Mouse (Mus musculus) forebrain, embryonic 16.5 days (tissue): Measurements from ENCODE around the gene Pum2. TPM values are rescaled to one million over a fixed set of nuclear protein-coding genes. Genes with fewer than 3 reads are reported as not detected.

Experiments used
- ATAC-seq: fragments of 200-750 bp; cut with Nextera tagmentation; 2 replicates; pipeline ENCODE4 v1.8.0; 2017; ENCODE audit warnings: mild to moderate bottlenecking, moderate library complexity
- H3K27ac ChIP-seq: fragments of 300-500 bp; sonication (generic); 2 replicates; pipeline ENCODE4 v1.5.1; 2014; ENCODE audit warnings: low read length, control low read depth
- H3K27me3 ChIP-seq: fragments of 300-500 bp; sonication (generic); replicated peaks from 2 replicates; pipeline ENCODE4 v1.6.1; 2014; ENCODE audit warnings: low read length; ENCODE audit not compliant: control insufficient read depth, insufficient read depth
- H3K36me3 ChIP-seq: fragments of 300-500 bp; sonication (generic); 2 replicates; pipeline ENCODE4 v1.6.1; 2014; ENCODE audit not compliant: control insufficient read depth, insufficient read depth
- H3K4me1 ChIP-seq: fragments of 300-500 bp; sonication (generic); replicated peaks from 2 replicates; pipeline ENCODE4 v1.6.1; 2014; ENCODE audit warnings: low read length; ENCODE audit not compliant: control insufficient read depth, insufficient read depth
- H3K4me2 ChIP-seq: fragments of 300-500 bp; sonication (generic); 2 replicates; pipeline ENCODE4 v1.6.1; 2014; ENCODE audit warnings: mild to moderate bottlenecking, low read length, control low read depth
- H3K4me3 ChIP-seq: fragments of 300-500 bp; sonication (generic); replicated peaks from 2 replicates; pipeline ENCODE4 v1.5.1; 2014; ENCODE audit warnings: mild to moderate bottlenecking, low read length, control low read depth
- H3K9ac ChIP-seq: fragments of 300-500 bp; sonication (generic); replicated peaks from 2 replicates; pipeline ENCODE4 v1.6.1; 2014; ENCODE audit warnings: low read depth, low read length, control low read depth
- H3K9me3 ChIP-seq: fragments of 300-500 bp; sonication (generic); 2 replicates; pipeline ENCODE4 v1.6.1; 2016; ENCODE audit warnings: low read length; ENCODE audit not compliant: control insufficient read depth
- WGBS: fragments of 180-500 bp; shearing (Covaris S2); extraction: QIAGEN DNeasy Blood & Tissue Kit; methylation state at CpG from one replicate; pipeline ENCODE4 v1.1.7; 2014; 5-methylcytosine and 5-hydroxymethylcytosine counted together
- polyA plus RNA-seq: library from polyadenylated mRNA; unstranded; fragments of >200 nt; fragmentation: Nextera tagmentation; extraction: Ambion mirVana; gene quantifications from 2 replicates; pipeline ENCODE4 v1.2.1, GENCODE M21; 2015

Gene Pum2
- polyA plus RNA-seq, 1 experiment from 2014 or later = 67.6 TPM

DNA sequence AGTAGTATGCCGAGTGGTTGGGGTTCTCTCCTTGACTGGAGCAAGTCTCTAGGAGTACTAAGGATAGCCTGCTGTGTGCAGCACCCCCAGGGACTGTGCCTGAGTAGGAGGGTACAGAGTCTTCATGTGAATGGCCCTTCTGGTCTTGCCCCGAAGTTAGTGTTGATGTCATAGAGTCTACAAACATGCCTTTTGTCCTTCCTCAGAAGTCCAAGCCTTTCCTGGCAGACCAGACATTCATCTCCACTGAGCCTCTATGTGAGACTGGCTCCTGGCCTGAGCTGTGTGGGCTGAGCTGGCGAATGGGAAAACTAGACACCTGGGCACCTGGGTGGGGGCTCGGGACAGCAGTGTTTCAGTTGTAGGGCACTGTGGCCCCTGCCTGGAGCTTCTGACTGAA, 105.9 kb downstream of the Pum2 start:
- Histone ChIP-seq H3K27ac (no peak overlapping the region), H3K36me3 (no peaks in the 10 kb centered on the region), H3K4me3 (no peak overlapping the region), H3K9me3 (no peaks in the 10 kb centered on the region), H3K9ac (no peak overlapping the region), H3K4me2 (no peak overlapping the region), H3K4me1 (no peaks in the 10 kb centered on the region), H3K27me3 (no peaks in the 10 kb centered on the region)
- no peak for ATAC-seq
- 83% methylated on average over 4 of the region's 4 CpGs for WGBS

DNA sequence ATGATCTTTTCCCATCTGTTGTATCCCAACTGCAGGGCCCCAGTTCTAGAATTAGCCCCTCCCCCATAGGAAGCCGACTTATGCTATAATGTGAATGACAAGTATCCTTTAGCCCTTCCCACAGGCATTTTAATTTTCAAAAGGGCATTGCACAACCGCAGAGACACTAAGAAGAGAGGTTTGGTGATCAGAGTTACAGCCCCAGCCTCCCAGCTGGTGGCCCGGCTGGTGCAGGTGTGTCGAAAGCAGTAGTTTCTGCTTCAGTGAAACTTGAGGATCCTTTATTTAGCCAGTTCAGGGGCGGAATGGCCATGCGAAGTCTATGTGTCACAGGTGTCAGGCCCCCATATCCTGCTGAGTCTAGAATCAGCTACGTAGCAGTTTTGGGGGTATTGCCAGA, 107.2 kb downstream of the Pum2 start:
- WGBS = 79% methylated on average over 7 of the region's 7 CpGs
- no peaks in the 10 kb centered on the region for H3K9me3 ChIP-seq
- no peak overlapping the region for H3K27ac ChIP-seq
- H3K4me2 ChIP-seq = no peak overlapping the region
- no peak for ATAC-seq
- no peaks in the 10 kb centered on the region for H3K36me3 ChIP-seq
- no peak overlapping the region for H3K4me3 ChIP-seq
- H3K9ac ChIP-seq = no peak overlapping the region
- H3K4me1 ChIP-seq = no peaks in the 10 kb centered on the region
- H3K27me3 ChIP-seq = no peaks in the 10 kb centered on the region

DNA sequence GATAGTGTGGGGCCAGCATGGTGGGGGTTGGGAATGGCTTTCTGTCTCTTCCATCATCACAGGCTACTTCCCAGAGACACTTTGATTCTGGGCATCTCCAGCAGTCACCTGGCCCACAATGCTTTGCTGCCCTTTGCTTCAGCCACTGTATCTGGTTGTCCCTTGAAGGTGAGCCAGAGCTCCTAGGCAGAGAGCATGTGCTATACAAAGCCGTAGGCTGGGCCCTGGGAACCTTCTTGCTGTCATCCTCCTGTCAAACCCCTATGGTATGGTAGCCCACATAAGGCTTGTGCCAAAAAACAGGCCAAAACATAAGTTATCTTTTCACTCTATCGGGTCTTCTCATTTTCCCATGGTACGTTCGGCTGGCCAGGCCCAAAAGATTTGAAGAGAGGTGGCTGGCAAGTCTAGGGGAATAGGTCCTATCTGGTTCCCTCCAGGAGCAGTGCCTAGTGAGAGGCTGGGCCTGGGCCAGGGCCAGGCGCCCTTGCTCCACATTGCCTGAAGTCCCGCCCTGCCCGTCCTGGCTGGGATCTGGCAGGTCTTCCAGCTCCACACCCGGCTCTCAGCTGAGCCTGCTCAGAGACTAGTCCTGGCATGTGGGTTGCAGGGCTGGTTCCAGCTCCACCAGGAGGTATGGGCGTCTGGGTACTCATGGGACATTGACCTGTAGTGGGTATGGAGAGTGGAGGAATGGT, 107.9 kb downstream of the Pum2 start:
- Histone ChIP-seq H3K9me3 (no peaks in the 10 kb centered on the region), H3K4me3 (no peak overlapping the region), H3K4me2 (no peak overlapping the region), H3K9ac (no peak overlapping the region), H3K36me3 (no peaks in the 10 kb centered on the region), H3K4me1 (no peaks in the 10 kb centered on the region), H3K27me3 (no peaks in the 10 kb centered on the region), H3K27ac (no peak overlapping the region)
- no peak for ATAC-seq
- WGBS = 74% methylated on average over 9 of the region's 9 CpGs

DNA sequence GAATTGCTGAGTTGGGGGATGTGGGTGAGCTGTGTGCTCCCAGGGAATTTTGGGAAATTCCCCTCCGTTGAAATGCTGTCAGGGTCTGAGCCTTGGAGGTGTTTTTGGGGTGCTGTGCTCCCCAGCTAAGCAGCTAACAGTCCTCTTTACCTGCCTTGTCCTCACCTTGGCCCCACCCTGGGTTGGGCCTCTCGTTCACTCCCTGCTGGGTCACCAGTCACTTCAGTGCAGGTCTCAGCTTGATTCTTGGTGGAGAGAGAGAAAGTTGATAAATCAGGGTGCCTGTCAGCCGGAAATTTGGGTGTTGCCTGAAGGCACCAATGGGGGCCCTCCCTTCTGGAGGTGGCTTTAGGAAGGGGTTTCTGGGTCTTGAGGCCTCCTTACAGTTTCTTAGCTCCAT, 108.6 kb downstream of the Pum2 start:
- H3K4me1 ChIP-seq = no peaks in the 10 kb centered on the region
- H3K4me3 ChIP-seq = no peak overlapping the region
- H3K27ac ChIP-seq = no peak overlapping the region
- ATAC-seq = no peak
- no peak overlapping the region for H3K4me2 ChIP-seq
- no peaks in the 10 kb centered on the region for H3K36me3 ChIP-seq
- no peaks in the 10 kb centered on the region for H3K9me3 ChIP-seq
- 85% methylated on average over 3 of the region's 3 CpGs for WGBS
- H3K9ac ChIP-seq = no peak overlapping the region
- no peaks in the 10 kb centered on the region for H3K27me3 ChIP-seq

DNA sequence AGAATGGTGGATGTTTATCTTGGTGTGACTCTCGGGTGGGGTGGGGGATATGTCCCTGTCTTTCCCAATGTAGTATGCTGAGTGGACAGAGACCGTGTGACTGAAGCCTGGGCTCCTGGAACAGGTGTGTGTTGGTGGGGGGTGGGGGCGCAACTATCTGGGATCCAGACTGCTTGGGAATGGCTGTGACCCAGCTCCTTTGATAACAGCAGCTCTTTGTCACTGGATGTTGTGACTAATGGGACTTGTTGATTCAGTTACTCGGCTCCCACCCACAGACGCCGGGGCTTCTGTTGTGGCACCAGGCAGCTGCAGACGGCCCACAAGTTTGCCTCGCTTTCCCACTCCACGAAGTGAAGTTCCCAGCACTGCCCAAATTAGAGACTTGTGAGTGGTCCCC, 110.3 kb downstream of the Pum2 start:
- H3K4me2 ChIP-seq = no peak overlapping the region
- no peak overlapping the region for H3K4me3 ChIP-seq
- WGBS = 67% methylated on average over 9 of the region's 9 CpGs
- H3K9ac ChIP-seq = no peak overlapping the region
- no peaks in the 10 kb centered on the region for H3K36me3 ChIP-seq
- no peak for ATAC-seq
- H3K27me3 ChIP-seq = no peaks in the 10 kb centered on the region
- no peak overlapping the region for H3K27ac ChIP-seq
- no peaks in the 10 kb centered on the region for H3K9me3 ChIP-seq
- H3K4me1 ChIP-seq = no peaks in the 10 kb centered on the region

DNA sequence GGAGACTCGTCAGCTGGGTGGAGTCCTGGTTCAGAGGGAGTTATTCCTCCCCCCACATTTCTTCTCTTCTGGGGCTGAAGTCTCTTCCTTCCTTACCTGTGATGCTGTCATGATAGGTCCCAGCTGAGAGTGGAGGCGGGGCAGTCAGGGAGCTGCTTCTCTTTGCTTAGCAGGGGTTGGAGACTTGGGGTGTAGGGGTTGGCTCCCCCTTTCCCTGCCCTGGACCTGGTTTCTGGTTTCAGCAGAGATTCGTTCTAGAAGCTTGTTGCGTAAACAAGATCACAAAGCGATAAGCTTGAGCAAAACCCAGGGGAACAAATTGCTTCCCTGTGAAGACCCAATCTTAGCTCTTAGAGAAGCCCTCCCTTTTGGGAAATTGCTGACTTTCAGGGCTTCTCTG, 112.5 kb downstream of the Pum2 start:
- 88% methylated on average over 5 of the region's 5 CpGs for WGBS
- H3K27me3 ChIP-seq = no peaks in the 10 kb centered on the region
- peaks cover 9% of the 10 kb centered on the region for H3K36me3 ChIP-seq
- no peak overlapping the region for H3K4me3 ChIP-seq
- H3K4me2 ChIP-seq = no peak overlapping the region
- H3K9ac ChIP-seq = no peak overlapping the region
- H3K4me1 ChIP-seq = no peaks in the 10 kb centered on the region
- no peak for ATAC-seq
- H3K27ac ChIP-seq = no peak overlapping the region
- no peaks in the 10 kb centered on the region for H3K9me3 ChIP-seq

DNA sequence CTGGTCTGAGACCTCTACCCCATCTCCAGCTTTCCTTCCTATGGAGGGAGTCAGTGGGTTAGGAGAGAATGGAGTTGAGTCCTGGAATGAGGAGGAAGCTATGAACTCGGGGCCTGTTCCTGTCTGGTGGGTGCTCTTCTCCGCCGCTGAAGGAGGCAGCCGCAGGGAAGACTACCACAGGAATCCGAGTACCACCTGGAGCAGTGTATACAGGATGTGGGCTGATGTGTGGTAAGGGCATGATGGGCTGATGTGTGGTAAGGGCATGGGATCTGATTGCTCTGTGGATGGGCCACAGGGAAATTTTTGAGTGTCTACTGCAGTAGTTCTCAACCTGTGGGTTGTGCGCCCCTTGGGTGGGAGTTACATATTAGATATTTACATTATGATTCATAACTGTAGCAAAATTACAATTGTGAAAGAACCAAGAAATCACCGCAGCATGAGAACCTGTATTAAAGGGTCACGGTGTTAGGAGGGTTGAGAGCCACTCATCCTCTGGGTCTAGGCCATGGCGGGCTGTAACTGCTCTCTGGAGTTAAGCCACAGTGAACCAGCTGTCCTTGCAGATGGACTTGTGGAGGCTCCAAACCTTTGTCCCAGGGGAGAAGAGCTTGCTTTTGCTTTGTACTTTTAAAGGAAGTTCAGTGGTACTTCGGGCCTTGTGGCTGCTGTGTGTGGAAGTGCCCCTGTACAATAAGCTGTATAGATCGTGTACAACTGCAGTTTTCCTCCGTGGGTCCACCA, 113.2 kb downstream of the Pum2 start:
- no peak for ATAC-seq
- Histone ChIP-seq H3K9me3 (no peaks in the 10 kb centered on the region), H3K27me3 (no peaks in the 10 kb centered on the region), H3K27ac (no peak overlapping the region), H3K4me1 (no peaks in the 10 kb centered on the region), H3K4me2 (no peak overlapping the region), H3K9ac (no peak overlapping the region), H3K4me3 (no peak overlapping the region), H3K36me3 (peaks cover 9% of the 10 kb centered on the region)
- 90% methylated on average over 12 of the region's 12 CpGs for WGBS

DNA sequence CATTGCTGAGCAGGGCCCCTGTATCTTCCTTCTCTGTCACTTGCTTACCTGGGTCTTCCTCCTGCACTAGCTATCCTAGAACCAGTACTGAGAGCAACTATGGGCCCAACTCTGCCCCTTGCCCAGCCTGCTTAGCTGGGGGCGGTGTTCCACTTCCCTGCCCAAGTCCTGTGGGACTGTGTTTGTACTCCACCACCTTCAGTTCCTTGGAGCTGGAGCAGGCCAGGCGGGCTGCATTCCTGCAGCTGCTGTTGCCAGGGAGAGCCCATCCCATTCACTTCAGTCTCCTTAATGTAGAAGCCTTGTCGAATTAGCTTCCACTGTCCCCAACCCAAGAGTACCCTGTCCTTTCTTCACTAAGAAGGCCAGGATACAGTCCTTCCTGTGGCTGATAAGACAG, 114.5 kb downstream of the Pum2 start:
- H3K4me3 ChIP-seq = no peak overlapping the region

DNA sequence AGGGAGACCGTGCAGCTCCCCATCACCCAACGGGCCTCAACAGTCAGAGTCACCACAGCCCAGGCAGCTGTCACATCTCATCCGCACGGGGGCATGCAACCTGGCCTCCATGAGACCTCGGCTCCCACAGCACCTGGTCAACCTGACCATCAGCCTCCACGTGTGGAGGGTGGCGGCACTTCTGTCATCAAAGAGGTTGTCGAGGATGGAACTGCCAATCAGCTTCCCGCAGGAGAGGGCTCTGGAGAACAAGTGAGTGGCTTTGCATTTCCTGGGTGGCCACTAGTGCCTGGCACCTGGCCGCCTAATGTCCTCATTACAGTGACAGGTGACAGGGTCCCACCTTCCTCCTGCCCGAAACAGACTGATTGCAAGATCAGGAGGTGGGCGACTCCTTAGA, 116.7 kb downstream of the Pum2 start:
- no peak for ATAC-seq
- Histone ChIP-seq H3K27me3 (no peaks in the 10 kb centered on the region), H3K4me1 (no peaks in the 10 kb centered on the region), H3K4me3 (no peak overlapping the region), H3K27ac (no peak overlapping the region), H3K9me3 (no peaks in the 10 kb centered on the region; the same call in 1 of the 2 replicates), H3K36me3 (peaks cover 16% of the 10 kb centered on the region), H3K4me2 (no peak overlapping the region), H3K9ac (no peak overlapping the region)
- WGBS = 91% methylated on average over 12 of the region's 12 CpGs

More for the DNA sequence above, 114.5 kb downstream of the Pum2 start:
- no peaks in the 10 kb centered on the region for H3K9me3 ChIP-seq
- H3K27ac ChIP-seq = no peak overlapping the region
- no peaks in the 10 kb centered on the region for H3K27me3 ChIP-seq
- H3K9ac ChIP-seq = no peak overlapping the region
- ATAC-seq = no peak
- WGBS = 64% methylated on average over 3 of the region's 3 CpGs
- H3K4me2 ChIP-seq = no peak overlapping the region
- peaks cover 11% of the 10 kb centered on the region for H3K36me3 ChIP-seq
- no peaks in the 10 kb centered on the region for H3K4me1 ChIP-seq
